Mouse (Mus musculus) adrenal gland, postnatal 14 days (tissue): ENCODE measurements around the gene Epb41l2. TPM values are rescaled to one million over a fixed set of nuclear protein-coding genes. Genes with fewer than 3 reads are reported as not detected.

ENCODE experiments used
- total RNA-seq: library from RNA; stranded (reverse); gene quantifications from 2 replicates; pipeline ENCODE4 v1.2.3, GENCODE M21; 2021

Gene Epb41l2
- total RNA-seq, 1 experiment from 2014 or later: 94.9 TPM

Other genes with a start within 250 kb of the Epb41l2 start
- gene Akap7, start 51.9 kb upstream of the Epb41l2 start, total RNA-seq: 65.2 and 68.4 TPM in 2 replicates
- 7.7 TPM in 1 of 2 replicates, not detected in the other for gene Smlr1, start 176.5 kb downstream of the Epb41l2 start, total RNA-seq